Mouse (Mus musculus): ENCODE data around the gene Nbea.

The Nbea gene

DNA sequence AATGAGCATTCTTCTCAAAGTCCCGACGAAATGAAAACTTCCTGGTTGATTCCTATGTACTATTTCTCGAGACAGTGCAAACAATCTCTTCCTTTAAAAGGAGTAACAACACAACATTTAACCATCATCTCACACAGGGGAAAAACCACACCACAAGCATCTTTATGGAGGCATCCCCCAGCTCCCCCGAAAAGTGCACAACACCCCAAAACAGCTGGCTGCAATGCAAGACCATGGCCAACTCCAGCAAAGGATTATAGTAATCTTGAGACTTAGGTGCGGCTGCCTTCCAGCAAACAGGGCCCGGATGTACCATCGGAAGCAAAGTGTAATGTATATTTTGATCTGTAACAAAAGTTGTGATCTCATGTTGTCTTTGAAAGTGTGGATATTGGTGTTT is 399.4 kb downstream of the Nbea start:
- no peak for DNase-seq (ENCODE audit: low spot score in 2 of 2)

DNA sequence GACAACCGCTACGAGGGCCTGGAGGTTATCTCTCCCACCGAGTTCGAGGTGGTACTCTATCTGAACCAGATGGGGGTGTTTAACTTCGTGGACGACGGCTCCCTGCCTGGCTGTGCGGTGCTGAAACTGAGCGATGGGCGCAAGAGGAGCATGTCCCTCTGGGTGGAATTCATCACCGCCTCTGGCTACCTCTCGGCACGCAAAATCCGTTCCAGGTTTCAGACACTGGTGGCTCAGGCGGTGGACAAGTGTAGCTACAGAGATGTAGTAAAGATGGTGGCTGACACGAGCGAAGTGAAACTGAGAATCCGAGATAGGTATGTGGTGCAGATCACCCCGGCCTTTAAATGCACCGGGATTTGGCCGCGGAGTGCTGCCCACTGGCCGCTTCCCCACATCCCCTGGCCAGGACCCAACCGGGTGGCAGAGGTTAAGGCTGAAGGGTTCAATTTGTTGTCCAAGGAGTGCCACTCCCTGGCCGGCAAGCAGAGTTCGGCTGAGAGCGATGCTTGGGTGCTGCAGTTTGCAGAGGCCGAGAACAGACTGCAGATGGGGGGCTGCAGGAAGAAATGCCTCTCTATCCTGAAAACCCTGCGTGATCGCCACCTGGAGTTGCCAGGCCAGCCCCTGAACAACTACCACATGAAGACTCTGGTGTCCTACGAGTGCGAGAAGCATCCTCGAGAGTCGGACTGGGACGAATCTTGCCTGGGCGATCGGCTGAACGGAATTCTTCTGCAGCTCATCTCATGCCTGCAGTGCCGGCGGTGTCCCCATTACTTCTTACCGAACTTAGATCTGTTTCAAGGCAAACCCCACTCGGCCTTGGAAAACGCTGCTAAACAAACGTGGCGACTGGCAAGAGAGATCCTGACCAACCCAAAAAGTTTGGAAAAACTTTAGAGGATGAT is 400.1 kb downstream of the Nbea start:
- no peak for DNase-seq (ENCODE audit: low spot score in 2 of 2)

DNA sequence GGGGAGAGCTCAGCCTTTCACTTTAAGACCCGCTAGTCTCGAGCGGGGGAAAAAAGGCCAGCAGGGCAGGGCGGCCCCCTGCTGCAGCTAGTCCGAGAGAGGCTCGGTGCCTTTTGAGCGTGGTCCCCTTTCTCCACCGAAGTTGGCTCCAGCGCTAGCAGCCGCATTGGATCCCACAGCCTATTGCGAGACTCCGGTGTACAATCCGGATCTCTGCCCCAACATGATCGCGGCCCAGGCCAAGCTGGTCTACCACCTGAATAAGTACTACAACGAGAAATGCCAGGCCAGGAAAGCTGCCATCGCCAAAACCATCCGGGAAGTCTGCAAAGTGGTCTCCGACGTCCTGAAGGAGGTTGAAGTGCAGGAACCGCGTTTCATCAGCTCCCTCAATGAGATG is 400.7 kb downstream of the Nbea start:
- DNase-seq (ENCODE audit: low spot score in 2 of 2) = peak in 1 of 2 experiments; percentile 12

DNA sequence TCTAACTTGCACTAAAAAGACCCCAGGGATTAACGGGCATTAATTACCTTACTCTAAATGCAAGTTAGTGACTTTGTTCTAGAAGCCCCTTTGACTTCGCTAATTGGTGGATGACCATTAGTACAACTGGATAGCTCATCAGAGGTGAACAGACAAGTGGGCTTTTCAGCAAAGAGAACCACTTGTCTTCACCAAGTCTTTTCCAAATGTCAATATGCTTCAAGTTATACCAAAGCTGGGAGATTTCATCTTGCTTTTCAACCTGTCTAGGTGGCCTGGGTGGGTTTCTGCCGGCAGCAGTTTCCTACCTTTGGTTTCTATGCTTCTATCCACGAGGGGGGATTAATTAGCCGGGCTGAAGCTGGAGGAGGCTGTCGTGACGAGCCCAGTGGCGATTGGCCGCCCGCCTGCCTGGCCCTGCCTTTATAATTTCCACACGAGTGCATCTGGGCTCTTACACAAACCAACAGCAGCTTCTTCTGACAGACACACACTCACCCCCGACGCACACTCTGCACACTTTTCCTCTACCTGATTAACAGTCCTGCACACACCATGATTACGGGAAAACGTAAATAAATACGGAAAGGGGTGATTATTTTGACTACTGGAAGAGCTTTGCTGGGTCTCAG is 401.3 kb downstream of the Nbea start, which contains the start of gene Mab21l1:
TSS of gene Mab21l1 (plus strand) at position 455 of the 632 bp plus-strand sequence.
- DNase-seq (ENCODE audit: low spot score in 2 of 2) = peak in 1 of 2 experiments; percentile 10

DNA sequence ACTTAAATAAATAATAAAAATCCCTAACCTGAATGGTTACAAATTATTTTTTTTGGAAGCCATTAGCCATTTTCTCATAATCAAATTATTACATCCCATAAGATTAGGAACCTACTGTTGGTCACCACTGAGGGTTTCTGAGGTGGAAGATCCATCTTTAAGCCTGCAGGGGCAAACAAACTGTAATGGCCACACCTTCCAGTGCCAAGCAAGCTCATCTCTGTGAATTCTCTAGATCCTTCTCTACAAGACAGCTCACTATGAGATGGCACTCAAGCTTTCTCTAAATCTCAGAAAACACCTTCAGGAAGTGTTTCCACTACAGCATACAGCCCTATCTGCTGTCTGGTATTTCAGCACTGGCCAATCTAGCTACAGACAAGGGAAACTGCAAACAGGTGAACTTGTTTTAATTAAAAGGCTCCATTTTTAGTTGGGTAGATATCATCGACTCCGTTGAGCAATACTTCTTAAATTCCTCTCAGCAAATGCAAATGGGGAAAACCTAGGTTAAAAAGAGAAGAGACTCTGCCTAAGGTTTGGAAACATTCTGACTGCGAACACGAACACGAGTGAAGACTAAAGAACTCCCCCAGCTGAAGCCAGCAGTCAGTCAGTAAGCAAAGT is 402.0 kb downstream of the Nbea start:
- DNase-seq (ENCODE audit: low spot score in 2 of 2) = no peak

DNA sequence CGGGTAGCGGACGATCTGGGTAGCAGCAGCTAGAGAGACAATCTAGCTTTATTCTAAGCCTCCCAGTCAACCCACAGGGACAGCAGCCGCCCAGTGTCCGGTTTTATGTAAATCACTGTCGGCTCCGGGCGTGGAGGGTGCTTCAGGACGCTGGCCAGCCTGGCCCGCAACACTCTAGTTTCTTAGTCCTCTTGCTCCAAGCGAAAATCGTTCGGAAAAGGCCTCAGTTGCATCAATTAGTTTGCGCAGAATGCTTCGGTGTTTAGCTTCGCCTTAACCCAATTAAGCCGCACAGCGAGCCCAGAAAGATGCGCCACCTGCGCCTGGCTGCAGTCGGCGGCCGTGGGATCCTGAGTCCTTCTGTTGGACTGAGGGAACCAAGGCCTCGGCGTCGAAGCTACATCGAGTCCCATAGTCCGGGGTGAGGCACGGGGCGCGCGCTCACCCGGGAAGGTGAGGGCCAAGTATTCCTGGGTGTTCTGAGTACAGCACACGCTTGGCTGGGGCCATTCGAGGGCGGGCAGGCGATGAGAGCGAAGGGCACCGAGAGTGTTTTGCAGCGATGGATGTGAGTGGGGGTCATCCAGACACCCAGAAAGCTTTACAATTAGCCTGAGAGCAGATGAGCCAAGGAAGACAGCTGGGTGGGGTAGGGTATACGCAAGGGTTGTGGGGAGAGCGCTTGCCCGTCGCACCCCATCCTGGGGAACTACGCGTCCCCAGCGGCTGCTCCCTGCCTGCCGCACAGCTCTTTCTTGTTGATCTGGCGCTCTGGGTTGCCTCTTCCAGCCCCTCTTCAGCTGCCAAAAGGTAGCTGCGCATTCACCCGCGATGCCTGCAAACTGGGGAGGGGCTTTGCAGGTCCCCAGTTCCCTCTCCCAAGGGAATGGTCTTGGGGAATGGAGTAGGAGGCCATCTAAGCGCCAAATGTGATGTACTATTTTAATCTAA is 403.1 kb downstream of the Nbea start:
- DNase-seq (ENCODE audit: low spot score in 2 of 2) = no peak

DNA sequence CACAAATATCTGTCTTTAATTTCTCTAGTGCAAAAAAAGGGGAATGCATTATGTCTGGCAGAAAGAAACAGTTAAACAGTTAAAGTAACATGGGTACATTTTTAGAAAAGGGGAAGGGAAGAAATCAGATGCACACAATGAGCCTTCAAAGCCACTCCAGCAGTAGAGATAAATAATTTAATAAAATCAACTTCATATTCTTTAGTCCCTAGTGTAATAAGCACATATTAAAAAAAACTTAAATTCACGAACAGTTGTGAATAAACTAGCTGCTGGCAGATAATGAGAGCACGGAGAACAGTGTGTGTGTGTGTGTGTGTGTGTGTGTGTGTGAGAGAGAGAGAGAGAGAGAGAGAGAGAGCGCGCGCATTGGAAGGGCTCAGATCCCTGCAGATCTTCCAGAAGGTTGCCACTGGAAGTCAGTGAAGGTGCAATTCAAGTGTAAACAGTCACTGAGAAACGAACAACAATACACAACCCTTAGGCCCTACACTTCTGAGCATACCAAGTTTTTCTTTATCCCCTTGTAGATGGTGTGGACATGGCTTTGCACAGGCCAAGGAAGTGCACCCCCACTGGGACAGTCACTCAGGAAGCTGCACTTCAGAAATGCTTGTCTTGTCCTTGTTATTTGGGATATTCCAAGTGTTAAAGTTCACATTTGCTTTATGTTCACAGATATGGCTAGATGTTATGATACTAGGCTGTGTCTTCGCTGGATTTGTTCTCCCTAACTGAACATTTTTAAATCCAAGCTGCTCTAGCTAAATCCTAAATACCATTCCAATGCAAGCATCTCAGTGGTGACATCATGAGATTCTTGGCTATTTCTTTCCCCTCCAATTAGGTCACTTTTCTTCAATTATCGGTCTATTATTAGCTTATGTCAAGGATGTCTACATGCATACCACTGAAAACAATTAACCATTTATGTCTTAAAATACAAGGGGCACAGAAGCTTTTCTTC is 404.5 kb downstream of the Nbea start:
- no peak for DNase-seq (ENCODE audit: low spot score in 2 of 2)

DNA sequence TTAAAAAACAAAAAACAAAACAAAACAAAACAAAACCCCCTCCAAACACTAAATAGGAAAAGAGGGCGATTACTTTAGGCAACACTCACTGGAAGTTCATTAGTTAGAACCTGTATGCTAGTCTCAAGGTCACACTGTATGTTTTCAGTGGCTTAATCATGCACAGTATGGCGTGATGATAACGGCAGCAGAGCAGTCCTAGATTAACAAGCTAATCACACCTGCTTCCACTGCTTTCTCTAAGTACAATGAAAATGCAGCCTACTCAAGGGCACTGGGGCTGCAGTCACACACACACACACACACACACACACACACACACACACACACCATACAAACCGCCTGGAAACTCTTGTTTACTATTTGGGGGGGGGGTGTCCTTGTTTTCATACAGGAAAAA is 406.0 kb downstream of the Nbea start:
- DNase-seq (ENCODE audit: low spot score in 2 of 2) = no peak

DNA sequence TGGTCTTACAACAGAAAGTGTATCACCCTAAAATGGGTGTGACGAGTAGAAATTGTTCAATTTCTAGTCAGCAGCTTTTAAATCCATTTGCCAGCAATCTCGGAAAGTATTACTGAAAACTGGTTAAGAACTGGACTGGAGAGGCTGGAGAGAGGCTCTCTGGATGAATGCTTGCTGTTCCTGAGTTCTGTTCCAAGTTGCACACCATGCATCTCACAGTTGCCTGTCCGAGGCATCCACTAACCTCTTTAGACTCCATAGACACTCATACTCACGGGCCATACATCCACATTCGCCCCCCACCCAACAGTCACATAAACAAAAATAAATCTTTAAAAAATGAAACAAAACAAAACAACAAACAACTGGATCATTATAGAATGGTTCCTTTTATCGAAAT is 407.7 kb downstream of the Nbea start:
- no peak for DNase-seq (ENCODE audit: low spot score in 2 of 2)

DNA sequence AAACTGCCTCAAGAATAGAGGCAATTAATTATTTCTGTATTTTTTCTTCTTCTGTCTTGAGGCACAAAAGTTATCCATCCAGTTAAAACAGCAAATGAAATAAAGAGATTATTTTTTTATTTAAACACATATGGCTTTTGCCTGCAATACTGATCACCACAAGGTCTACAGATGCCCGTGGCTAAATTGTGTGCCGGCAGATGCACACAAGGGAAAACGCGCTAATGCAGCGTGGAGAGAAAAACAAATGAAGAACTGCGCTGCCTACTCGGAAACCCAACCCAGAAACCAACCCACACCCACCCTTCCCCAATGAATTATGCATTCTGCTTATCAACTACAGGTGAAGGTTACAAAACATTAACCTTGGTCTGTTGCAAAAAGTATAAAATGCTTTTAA is 408.3 kb downstream of the Nbea start:
- DNase-seq (ENCODE audit: low spot score in 2 of 2) = no peak

DNA sequence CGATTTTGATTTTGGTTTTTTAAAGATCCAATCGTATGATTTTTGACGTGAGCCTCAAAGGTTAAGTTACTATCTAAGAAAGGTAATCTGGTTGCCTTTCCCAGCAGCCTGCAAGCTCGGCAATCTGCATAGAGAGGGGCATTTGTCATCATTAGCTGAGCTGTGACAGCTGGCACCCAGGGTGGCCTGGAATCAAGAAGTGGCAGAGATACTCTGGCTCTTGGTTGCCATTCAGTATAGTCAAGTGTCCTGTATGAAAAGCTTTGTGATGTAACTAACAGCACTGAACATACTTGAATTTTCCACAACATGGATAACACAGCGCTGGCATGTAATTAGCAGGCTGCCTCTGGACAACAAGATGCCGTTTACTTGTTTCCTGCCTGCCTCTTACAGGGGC is 409.3 kb downstream of the Nbea start:
- DNase-seq (ENCODE audit: low spot score in 2 of 2) = no peak

DNA sequence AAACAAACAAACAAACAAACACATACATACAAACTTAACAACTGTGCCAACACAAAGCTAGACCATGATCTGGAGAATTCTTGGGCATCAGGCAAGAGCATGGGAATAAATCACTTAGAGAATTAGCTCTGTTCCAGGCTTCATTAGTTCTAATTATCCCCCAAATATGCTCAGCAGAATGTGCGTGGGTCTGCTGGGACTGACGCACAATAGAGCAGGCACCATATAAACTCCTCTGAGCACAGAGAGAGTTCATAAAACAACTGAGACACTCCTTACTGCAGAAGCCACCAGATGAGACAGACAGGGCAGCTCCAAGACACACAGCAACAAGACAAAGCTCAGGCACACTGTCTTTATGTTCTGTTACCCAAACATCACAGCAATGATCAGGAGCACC is 414.2 kb downstream of the Nbea start:
- DNase-seq (ENCODE audit: low spot score in 2 of 2) = no peak

DNA sequence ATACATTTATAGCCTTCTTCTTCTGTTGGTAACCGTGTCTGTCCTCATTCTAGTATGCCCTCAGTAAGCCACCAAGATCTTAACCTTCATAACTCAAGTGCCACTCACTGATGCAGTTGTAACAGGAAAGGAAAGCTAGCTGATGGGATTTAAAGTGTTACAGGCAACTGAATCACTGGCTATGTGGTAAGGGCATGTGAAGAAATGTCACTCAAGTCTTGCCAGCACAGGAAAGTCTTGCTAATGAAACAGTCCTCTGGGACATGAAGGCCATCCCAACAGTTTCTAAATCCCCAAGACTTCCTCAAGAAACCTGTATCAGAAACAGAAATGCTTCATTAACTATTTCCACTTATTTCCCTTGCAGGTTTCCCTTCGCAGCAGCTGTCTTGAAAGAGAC is 414.8 kb downstream of the Nbea start:
- no peak for DNase-seq (ENCODE audit: low spot score in 2 of 2)

DNA sequence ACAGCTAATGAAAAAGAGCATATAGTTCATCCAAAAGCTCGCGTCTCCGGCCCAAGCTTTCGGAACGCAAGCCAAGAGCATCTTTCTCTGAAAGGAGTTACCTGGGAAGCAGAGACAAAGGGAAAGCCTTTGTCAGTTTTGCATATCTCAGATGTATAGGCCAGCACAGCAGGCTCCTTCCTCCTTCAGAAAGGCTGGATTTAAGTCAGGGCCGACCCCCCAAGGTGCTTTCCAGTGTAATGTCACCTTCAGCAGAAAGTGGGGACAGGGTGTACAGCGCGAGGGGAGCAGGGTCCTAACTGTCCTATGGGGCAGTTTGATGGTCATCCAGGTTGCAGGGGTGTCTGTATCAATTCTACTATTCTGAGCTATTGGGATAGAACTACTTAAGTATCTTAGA is 419.9 kb downstream of the Nbea start:
- DNase-seq (ENCODE audit: low spot score in 2 of 2) = no peak

DNA sequence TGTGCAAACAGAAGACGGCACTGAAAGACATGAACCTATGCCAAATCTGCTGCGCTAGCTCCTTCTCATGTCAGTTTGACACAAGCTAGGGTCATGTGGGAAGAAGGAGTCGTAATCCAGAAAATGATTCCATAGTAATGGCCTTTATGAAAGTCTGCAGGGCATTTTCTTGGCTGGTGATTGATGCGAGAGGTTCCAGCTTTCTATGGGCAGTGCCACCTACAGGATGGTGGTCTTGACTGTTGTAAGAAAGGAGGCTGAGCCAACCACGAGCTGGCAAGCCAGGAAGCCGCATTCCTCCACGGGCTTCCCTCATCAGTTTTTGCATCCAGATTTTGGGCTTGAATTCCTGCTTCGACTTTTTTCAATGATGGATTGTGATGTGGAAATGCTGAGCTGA is 425.2 kb downstream of the Nbea start:
- peak in 1 of 2 experiments; percentile 4 for DNase-seq (ENCODE audit: low spot score in 2 of 2)

DNA sequence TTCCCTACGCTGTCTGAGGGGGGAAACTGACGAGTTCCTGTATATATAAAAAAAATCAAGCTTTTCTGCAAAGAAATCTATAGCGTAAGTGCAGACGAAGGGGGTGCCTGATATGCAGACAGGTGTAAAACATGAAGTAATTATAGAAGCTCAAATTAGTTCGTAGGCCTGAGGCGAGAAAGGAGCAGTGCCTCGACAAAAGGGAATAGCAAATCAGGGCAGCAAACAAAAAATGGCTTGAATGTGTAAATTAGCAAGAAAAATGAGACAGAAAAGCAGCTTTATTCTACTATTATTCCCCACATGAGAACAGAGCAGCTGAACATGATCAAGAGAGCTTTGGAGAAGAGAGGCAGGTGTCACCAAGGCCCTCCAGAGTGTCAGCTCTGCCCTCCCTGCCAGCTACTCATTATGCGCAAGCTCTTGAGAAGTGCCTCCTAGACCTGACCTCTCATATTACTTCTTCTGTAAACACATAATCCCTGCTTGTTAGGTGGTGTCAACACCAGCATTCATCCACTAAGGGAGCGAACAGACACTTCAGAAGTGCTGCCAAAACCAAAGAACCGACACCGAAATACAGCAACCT is 426.8 kb downstream of the Nbea start:
- DNase-seq (ENCODE audit: low spot score in 2 of 2) = no peak

DNA sequence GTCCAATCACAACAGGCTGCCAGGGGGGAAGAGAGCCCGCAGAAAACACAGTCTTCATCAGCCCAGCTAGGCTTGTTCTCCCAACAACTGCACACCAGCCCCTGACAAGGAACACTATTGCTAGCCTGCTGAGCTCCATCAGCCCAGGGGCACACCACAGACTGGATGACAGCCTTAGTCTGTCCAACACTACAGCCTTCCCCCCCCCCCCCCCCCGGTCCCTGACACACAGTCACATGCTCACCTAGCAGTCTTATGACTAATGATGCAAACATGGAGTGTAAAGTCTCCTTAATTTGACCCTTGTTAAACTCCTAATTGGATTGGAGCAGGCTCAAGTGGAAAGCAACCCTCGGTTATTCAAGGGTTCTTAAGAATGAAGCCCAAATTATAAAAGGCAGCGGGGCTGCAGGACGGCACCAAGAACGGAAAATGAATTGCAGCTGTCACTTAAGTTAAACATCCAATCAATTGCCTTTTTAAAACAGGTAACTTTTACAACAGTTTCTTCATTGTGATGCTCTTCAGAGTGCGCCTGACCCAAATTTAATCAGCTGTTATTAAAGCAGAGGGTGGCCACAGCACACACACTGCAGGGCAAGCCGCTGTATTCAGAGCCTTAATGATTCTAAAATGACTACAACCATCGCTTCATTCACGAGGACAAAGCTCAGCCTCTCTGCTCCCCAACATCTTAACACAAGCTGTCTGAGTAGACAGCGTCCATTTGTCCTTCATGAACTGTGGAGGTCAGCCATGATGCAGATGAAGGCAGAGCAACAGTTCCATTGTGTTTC is 427.5 kb downstream of the Nbea start:
- DNase-seq (ENCODE audit: low spot score in 2 of 2) = no peak

DNA sequence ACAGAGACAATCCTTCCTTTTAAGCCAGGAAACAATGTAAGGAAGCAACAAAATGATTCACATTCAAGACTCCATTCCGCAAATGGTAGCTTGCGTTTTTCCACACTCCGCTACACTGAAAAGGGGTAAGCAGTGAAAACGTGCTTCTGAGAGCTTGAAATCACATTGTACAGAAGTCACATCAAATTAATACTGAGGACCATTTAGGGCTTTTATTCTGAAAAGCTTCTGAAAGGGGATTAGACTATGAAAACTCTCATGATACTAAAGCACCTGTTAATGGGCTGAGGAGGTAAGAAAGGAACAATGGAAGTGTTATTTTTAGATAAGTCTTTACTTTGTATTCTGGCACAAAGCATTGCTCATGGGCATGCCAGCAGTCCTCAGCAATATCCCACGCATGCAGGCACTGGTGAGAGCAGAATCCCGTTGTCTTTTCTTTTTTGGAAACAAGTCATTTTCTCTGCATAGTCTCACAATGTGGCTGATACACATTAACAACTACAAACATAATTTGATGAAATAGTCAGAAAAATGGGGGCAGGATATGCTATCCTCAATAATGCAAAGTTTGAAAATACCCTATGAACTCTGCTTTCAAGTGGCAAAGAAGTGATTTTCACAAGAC is 428.4 kb downstream of the Nbea start:
- DNase-seq (ENCODE audit: low spot score in 2 of 2) = no peak

DNA sequence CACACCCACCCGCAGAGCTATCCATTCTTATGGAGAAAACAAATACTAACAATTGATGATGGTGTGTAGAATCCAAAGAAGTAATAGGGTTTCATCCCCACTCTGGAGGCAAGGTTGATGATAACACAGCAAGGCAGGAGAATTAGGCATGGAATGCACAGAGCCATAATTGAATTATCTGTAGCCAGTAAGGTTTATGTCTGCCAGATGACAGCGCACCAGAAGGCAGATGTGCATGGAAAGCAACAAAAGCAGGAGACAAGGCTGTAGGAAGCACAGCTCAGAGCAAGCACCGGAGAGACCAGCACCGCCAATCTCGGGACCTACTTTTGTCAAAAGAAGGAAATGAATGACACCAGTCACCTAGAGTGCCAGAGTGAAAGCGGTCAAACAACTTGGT is 429.6 kb downstream of the Nbea start:
- DNase-seq (ENCODE audit: low spot score in 2 of 2) = no peak

Measured in urinary bladder, postnatal 36 days (tissue).